Mouse (Mus musculus) olfactory bulb, adult 2 months (tissue): ENCODE data around the gene Rgs12.

Source experiments
- CTCF ChIP-seq: fragments of 200-500 bp; IDR thresholded peaks from 2 replicates; pipeline ENCODE4 v1.5.1; 2012; ENCODE audit warnings: low read depth, mild to moderate bottlenecking, low read length, moderate library complexity; ENCODE audit not compliant: insufficient read depth
- POLR2A ChIP-seq: fragments of 200-500 bp; IDR thresholded peaks from 2 replicates; pipeline ENCODE4 v1.6.1; 2012; ENCODE audit warnings: mild to moderate bottlenecking, low read depth, low read length, moderate library complexity; ENCODE audit not compliant: insufficient read depth

DNA sequence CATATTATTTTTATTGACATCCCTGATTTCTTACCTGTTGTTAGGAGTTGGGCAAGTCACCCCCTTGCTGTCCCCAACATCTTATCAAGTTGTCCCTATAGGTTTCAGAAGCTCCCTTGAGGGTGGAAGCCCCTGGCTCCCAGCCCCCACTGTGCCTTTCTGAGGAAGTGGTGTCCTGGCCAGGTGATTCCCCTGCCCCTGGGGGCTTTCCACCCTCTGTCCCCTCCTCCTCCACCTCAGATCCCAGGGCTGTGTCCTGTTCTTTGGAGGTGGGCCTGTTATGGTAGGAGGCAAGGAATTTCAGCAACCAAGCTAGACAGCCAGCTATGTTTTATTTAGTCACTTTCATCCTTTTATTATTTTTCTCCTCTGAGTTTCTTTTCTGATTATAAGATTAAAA lies 51.1 kb downstream of the Rgs12 start:
- TF ChIP-seq CTCF (no peak), POLR2A (no peak)
